Mouse (Mus musculus) spleen, postnatal 4 days (tissue): Measurements from ENCODE around the gene Hba-a2.
A peak's percentile ranks its signal among the peaks of the same experiment; 100 is the strongest.
"Not testable (repeated sequence)": the region's sequence is repeated elsewhere in the genome, so short reads cannot be mapped to it uniquely, and the experiment has no call there.

ENCODE experiments used
- DNase-seq, 2 experiments: peaks; one replicate each; pipeline ENCODE4 v3.0.0; 2022; ENCODE audit warnings: low spot score in 2 of 2

The Hba-a2 gene

DNA sequence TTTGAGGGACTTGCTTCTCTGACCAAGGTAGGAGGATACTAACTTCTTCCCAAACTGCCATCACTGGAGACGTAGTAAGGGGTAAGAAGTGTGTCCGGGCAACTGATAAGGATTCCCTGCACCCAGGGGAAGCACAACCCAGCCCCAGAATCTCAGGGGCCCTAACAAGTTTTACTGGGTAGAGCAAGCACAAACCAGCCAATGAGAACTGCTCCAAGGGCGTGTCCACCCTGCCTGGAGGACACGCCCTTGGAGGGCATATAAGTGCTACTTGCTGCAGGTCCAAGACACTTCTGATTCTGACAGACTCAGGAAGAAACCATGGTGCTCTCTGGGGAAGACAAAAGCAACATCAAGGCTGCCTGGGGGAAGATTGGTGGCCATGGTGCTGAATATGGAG, at the start of gene Hba-a2:
Gene Hba-a2, plus strand, starts transcription at position 287 of the 400 bp plus-strand sequence.
- DNase-seq = not testable (repeated sequence)

DNA sequence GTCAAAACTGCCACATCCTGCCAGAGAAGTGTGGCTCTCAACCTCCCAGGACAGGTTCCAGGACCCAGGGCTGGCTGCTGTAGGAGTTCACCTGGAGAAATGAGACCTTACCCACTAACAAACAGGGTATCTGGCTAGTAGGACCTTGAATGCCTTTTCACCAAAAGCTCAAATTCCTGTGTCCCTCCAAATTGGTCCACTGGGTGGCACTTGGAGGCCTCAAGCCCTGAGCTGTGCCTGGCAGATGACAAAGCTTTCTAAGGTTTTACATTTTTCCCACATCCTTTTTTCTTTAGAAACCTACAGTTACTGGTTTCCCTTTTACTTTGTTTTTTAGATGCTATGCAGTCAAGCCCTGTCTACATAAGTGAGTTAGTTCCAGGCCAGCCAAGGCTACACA, 49.2 kb upstream of the Hba-a2 start:
- DNase-seq = peak; percentile 71 to 77

DNA sequence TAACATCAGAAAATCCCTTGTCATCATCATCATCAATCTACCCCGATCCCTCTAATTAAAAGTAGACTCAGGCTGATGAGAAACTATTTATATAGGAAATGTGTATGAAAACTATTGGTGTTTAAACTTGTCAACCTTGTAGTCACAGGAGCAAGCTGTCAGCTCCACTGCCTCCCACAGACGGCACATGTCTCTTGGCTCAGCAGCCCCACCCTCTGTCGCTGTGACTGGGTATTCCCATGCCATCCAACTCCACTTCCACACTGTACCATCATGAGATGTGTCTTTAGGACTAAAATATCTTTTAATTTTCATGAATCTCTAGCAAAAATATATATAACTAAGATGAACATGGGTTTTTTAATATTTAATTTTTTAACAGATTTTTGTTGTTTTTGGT, 47.9 kb upstream of the Hba-a2 start:
- DNase-seq = no peak

DNA sequence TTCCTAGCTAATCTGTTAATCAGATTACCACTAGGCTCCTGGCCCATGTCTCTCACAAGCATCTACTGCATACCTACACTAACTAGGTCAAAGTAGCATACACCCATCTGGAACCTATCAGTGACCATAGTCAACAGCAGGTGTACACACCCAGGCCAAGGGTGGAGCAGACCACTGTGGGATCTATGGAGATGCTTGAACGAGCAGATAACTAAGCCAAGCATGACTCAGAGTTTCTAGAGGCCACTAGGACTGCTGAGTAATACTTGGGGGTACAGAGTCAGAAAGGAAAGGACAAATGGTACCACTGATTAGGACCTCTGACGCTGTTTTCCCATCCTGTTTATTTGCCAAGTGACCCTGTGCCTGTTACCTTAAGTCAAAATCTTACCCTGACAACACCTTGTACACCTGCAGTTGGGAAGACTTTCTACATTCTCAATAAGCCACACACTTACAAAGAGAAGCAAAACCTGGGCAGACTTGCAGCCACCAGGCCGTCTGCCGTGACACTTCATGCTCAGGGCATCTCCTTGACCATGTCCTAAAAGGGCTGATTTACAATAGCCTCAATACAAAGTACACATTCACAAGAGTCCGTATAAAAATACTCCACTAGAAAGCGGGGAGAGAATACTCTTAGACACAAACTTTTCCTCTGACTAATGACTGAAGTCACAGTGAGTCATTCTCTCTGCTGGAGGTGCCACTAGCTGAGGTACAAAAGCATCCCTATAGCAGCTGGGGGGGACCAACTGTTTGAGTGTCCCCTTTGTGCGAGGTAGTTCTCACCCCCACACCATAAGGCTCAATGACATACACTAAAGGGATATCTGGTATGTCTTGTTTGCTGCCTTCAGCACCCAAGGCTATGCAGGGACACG, 45.2 kb upstream of the Hba-a2 start:
- peak; percentile 77 to 81 for DNase-seq

DNA sequence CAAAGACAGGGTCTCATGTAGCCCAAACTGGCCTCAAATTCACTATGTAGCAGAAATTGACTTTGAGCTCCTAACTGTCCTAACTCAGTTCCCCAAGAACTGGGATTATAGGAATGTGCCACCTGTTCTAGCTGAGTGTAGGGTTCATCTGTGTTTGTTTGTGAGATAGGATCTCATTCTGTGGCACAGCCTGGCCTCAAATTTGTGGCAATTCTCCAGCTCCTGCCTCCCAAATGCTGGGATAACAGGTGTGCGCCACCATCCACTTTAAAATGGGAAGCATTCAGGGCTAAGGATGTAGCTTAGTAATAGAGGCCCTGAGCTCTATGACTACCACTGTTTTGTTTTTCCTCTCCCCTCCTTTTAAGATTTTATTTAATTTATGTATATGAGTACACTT, 43.2 kb upstream of the Hba-a2 start:
- no peak for DNase-seq

DNA sequence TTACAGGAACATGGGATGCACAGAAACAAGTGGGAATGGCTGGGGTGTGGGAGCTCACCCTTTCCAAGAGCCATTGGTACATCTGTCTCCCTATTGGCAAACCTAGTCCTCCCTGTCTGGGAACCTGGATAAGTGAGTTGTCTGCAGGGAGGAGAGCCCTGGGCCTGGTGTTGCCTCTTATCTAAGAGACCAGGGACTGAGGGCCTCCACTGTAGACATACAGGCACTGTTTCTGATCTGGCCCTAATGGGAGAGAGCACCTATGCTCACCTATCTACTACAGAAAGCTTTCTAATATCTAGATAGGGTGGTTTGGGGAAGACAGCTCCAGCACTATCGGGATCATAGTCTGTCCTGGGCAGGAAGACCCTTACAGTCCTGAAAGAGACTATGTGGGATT, 40.1 kb upstream of the Hba-a2 start:
- peak in 1 of 2 experiments; percentile 74 for DNase-seq

DNA sequence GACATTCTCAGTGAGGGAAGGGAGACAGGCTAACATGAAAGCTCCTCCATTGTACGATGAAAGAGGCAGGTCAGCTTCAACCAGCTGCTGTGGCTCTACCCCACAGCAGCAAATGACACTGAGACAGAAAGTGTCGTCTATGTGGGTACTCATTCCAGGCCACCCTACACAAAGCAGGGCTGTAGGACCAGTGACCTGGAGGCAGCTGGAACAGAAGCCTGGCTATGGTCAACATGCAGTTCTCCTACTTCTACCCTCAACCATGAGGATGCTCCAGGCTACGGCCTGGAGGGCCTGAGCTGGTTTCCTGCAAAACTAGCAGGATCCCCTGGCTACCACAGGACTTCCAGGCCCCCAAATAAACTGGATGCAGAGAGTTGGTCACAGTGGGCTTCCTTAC, 39.7 kb upstream of the Hba-a2 start:
- DNase-seq = peak in 1 of 2 experiments; percentile 71

DNA sequence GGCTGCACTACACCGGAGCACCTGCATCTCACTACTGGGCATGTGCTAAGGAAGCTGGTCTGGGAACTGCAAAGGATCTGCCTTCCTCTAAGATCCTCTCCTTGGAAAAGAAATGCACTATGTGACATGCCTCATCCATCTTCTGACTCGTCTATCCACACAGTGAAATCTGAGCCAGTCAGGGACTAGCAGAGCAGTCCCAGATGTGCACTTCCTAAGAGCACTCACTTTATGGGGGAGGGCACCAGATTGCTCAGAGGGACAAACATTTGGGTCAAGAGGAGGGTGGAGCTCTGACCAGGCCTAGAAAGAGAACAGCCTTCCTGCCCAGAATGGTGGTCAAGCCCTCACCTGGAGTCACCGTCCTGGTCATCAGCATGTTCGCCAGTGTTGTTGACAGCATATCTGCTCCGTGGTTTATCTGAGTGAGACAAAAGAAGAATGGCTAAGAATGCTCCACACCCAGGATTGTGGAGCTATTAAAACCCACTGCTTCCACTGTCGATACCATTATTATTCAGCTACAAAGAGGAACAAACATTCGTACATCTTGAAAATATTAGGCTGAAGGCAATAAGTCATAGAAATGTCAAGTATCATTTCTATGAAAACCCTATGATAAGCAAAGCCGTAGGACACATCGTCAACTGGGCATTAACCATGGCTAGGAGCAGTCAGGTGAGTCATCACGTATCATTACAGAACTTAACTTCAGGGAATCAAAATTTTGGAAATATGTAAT, 33.4 kb upstream of the Hba-a2 start:
- no peak for DNase-seq

DNA sequence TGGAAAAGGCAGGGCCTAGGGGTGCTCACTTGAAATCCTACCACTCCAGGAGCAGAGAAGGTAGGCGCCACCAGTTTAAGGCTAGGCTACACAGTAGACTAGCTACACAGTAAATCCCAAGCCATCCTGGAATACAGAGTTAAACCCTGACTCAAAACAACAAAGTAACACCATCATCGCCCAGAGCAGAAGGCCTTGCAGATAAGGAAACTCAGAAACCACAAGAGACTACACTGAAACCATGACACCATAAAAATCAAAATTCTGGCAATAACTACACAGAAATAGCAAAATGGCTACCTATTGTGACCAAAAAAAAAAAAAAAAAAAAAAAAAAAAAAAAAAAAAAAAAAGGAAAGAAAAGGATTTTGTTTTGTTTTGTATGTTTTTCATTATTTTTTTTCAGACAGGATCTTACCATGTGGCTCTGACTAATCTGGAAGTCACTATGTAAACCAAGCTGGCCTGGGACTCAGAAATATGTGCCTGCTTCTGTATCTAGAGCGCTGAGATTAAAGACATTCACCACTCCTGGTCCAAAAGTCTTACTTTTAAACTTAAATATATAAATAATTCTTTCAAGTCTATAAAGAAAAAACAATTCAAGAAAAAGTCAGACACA, 31.1 kb upstream of the Hba-a2 start:
- DNase-seq = no peak

DNA sequence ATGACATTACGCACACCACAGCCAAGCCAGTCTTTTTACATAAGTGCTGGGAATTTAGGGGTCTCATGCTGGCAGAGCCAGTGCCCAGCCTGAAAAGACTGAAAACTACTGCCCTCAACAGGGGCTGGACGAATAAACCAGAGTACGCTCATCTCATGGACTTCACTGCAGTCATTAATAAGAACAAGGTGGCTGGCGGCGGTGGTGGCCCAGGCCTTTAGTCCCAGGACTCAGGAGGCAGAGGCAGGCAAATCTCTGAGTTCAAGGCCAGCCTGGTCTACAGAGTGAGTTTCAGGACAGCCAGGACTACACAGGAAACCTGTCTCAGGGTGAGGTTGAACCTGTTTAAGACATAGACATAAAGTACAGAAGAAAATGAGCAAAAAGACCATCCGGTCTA, 30.1 kb upstream of the Hba-a2 start:
- DNase-seq = peak in 1 of 2 experiments; percentile 71

DNA sequence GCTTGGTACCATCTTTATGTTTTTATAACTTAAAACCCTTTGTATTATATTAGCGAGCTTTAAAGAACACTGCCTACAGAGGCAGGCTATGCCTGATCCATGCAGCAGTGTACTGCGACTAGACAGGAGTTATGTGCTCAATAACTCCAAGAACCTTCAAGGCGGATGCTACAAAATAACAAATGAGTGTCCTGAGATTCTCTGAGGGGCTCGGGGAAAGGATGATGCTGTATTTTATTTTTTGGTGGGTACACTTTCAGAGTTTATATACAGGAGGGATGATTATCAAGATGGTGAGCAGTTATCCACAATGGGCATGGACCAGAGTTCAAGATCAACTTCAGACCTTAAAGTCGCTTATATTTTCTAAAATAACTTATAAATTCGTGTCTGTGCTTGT, 29.5 kb upstream of the Hba-a2 start:
- no peak for DNase-seq

DNA sequence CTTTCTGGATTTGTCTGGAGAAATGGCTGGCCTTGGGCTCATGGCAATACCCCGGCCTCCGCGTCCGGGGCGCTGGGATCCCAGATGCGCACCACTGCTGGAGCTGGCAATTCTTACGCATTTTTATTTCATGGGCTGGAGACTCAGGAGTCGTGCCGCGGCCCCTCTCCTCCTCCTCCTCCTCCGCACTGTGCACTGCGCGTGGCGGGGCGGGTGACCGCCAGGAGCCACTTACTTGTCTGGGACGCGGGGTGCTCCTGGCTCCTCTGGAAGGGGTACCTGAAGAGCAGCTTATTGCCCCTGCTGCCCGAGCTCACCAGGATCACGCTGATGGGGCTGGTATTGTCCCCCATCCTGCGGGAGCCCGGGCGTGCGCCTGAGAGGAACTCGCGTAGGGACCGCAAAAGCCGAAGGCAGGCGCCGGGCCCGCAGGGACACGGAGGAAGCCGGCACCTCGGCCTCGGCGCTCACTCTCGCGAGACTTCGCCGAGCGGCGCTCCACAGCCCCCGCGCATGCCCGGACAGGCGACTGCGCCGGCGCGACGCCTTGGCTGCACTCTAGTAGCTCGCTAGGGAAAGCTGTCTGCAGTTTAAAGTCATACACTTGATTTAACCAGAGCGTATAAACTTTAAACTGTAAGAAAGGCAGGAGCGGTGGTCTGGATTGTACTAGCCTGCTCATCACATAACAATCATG, 29.0 kb upstream of the Hba-a2 start, which contains the start of gene Nprl3:
Gene Nprl3, minus strand, starts transcription at position 520 of the 697 bp plus-strand sequence.
- peak; percentile 96 to 98 for DNase-seq

DNA sequence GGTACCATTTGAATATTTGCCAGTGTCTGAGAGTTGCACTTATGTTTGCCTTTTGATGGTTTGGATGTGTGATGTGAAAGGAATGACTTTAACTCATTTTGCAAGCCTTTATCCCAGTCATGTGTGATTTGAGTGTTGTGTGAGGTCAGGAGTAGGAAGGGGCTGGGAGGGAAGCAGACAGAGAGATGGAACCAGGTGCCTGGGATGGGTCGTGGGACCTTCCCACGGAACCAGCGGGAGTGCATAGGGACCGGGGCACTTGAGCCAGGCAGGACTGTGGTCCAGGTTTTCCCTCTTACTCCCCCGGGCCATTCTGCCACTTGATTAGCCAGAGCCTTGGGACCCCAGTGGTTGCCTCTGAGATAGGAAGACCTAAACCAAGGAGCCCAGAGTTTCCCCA, 28.3 kb upstream of the Hba-a2 start:
- DNase-seq = peak in 1 of 2 experiments; percentile 75

DNA sequence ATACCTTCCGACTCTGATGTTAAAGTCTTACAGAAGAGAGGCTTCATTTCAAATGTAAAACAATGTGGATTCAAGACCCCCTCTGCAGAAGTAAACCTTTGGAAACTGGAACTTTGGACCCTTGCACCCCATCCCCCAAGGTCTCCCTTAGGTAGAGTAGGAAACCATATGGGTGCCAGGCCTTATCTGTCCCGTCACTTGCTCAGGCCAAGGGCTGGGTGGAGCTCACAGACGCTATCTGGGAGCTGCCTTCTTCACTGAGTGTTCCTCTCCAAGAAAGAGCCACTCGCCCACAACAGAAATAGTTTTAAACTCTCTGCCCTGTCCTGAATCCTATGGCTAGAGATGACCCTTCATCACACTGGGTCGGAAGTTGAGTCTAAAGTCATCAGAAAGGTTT, 27.3 kb upstream of the Hba-a2 start:
- DNase-seq = peak; percentile 78 to 81

DNA sequence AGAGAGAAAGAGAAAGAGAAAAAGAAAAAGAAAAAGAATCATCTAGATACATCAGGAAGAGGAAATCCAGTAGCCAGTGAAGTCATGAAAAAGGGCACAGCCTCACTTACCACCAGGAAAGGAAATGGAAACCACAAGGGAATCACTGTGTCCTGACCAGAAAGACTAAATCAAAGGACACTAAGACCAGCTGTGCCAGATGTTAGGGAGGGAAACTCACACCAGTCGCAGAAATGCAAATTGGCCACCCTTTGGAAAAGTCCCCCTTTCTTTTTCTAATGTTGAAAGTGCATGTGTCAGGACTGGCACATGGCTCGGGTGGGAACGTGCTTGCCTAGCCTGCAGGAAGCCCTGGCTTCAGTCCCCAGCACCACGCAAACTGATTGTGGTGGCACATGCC, 25.1 kb upstream of the Hba-a2 start:
- no peak for DNase-seq

DNA sequence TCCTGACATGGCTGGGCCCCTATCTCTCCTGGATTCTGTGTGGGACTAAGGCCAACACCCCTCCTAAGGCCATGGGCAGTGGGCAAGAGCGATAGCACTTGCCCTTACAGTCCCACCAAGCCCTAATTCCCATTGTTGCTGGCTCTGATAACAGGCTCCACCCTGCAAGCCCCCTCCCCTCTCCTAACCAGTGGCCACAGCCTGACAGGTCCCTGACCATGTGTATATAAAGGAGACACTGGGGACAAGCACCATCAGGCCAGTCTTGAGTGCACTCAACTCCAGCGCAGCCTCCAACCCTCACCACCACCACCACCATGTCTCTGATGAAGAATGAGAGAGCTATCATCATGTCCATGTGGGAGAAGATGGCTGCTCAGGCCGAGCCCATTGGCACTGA, 19.9 kb upstream of the Hba-a2 start, which contains the start of gene Hba-x:
Gene Hba-x, plus strand, starts transcription at position 54 of the 400 bp plus-strand sequence.
- DNase-seq = no peak

DNA sequence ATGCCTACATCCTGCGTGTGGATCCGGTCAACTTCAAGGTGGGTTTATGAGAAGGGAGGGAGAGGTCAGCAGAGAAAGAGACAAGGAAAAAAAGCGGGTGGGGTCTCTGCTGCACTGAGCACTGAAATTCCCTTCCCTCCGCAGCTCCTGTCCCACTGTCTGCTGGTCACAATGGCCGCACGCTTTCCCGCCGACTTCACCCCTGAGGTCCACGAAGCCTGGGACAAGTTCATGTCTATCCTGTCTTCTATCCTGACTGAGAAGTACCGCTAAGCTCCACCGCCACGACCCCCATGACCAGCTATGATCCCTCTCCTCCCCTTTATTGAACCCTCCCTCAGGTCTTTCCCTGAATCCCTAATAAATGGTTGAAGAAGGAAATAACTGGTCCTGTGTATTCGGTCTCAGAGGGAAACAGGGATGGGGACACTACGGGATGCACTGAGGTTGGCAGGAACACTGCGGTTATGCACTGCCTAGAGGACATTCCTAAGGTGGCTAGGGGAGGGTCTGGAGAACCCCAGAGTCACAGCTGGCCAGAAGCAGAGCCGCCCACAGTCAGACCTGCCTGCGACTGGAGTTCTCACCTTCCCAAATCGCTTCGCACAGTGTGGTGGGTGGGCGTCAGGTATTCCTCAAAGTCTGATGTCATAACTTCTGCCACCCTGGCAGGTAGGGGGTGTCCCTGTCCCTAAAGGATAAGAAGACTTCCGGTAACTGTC, 18.4 kb upstream of the Hba-a2 start:
- no peak for DNase-seq

DNA sequence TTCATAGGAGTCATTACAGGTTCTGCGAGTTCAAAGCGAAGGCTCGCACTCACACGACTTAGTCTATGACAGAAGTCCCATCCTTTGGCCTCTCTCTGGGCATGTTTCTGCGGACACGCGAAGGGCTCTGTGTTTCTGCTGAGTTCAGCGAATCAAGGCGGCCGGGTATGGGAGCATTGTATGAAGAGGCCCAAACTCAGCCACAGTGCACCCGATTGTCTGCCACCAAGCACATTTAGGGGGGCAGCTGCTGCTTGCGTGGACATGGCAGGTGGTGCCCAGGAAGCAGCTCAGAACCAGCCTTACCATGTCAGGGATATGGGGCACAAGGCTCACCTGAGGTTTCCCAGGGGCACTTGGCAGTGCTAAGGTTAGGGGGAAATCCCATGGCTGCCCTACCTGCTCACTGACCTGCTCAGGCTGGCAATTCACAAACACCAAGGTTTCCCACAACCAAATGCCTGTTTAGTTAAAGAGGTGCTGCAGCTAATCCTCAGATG, 17.8 kb upstream of the Hba-a2 start:
- no peak for DNase-seq

DNA sequence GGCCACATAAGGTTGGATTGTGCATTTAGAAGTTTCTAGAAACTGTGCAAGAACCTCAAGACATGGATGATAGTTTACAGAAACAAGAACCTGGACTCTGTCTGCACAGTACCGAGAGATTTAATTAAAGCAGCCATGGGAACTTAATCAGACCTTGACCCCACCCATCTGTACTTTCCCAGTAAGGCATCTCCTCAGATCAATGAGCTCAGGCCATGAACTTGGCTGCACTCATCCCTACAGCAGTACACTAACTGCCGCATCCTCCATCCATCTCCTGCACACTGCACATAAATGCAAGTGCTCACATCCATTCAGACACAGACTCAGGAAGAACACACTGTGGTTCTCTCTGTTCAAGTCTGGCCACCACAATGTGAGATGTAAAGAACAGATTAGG, 15.6 kb upstream of the Hba-a2 start:
- DNase-seq = no peak

DNA sequence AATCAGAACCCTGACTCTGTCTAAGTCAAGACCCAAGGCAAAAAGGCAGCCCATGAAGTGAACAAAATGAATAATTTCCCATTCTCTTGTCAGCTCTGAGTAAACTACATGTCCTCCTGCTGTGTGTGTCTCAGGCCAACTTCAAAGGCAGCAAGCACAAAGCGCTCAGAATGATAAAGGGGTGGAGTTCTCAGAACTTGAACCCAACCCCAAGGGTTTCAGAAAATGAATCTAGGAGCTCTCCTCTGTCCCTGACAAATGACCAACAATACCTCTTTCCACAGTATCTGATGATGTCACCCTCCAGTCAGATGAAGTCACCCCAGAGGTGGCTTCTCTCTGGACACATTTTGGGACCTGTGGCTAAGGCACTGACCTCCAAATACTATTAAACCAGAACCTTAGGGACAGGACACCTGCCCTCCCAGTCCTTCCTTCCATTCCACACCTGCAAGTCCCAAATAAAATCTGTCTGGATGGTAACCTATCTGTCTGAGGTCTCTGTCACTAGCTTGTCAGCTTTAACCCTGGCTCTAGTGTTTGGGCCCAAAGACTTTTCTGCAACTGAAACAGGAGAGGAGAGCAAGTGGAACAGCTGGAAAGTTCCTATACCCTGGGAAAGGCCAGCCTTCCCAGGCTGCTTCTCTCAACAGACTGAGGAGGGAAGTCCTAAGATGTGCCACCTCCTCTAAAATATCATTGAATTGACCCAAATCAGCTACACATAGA, 14.7 kb upstream of the Hba-a2 start:
- peak in 1 of 2 experiments; percentile 61 for DNase-seq
